Mouse (Mus musculus): ENCODE data around the gene Has1.

The Has1 gene

GRCm38 (mm10) chr17:17855064-17855838 is at the start of gene Has1:
Gene Has1 (minus strand): TSS chr17:17855205.
- DNase-seq (ENCODE audit: extremely low read depth, low read depth, low spot score), result no peak

GRCm38 (mm10) chr17:17900768-17901167 is 45.8 kb upstream of the Has1 start:
- DNase-seq (ENCODE audit: extremely low read depth, low read depth, low spot score), result no peak

GRCm38 (mm10) chr17:17899268-17899667 is 44.3 kb upstream of the Has1 start:
- no peak for DNase-seq (ENCODE audit: extremely low read depth, low read depth, low spot score)

GRCm38 (mm10) chr17:17896039-17896438 is 41.0 kb upstream of the Has1 start:
- peak; percentile 1 for DNase-seq (ENCODE audit: extremely low read depth, low read depth, low spot score)

GRCm38 (mm10) chr17:17889732-17890425 is 34.9 kb upstream of the Has1 start:
- no peak for DNase-seq (ENCODE audit: extremely low read depth, low read depth, low spot score)

GRCm38 (mm10) chr17:17887774-17888248 is 32.8 kb upstream of the Has1 start, which contains the start of the genes Fpr2 and Fpr3:
Gene Fpr2 (plus strand): TSS chr17:17887824.
Gene Fpr3 (plus strand): TSS chr17:17887852.
- DNase-seq (ENCODE audit: extremely low read depth, low read depth, low spot score), result no peak

- no peak for DNase-seq (ENCODE audit: extremely low read depth, low read depth, low spot score)
These were observed 28.8 kb upstream of the Has1 start, which contains the start of gene Fpr1 for GRCm38 (mm10) chr17:17883840-17884239. Gene Fpr1 (minus strand): TSS chr17:17883940.

- DNase-seq (ENCODE audit: extremely low read depth, low read depth, low spot score), result no peak
These were observed 27.7 kb upstream of the Has1 start for GRCm38 (mm10) chr17:17882672-17883071.

GRCm38 (mm10) chr17:17879347-17879746 is 24.3 kb upstream of the Has1 start:
- DNase-seq (ENCODE audit: extremely low read depth, low read depth, low spot score), result no peak

- no peak for DNase-seq (ENCODE audit: extremely low read depth, low read depth, low spot score)
These were observed 16.7 kb upstream of the Has1 start for GRCm38 (mm10) chr17:17871697-17872096.

- no peak for DNase-seq (ENCODE audit: extremely low read depth, low read depth, low spot score)
These were observed 16.0 kb upstream of the Has1 start for GRCm38 (mm10) chr17:17870892-17871550.

- no peak for DNase-seq (ENCODE audit: extremely low read depth, low read depth, low spot score)
These were observed 11.9 kb upstream of the Has1 start for GRCm38 (mm10) chr17:17866801-17867469.

- no peak for DNase-seq (ENCODE audit: extremely low read depth, low read depth, low spot score)
These were observed 10.2 kb upstream of the Has1 start for GRCm38 (mm10) chr17:17865168-17865567.

- DNase-seq (ENCODE audit: extremely low read depth, low read depth, low spot score), result no peak
These were observed 7.4 kb upstream of the Has1 start for GRCm38 (mm10) chr17:17862360-17862759.

- DNase-seq (ENCODE audit: extremely low read depth, low read depth, low spot score), result no peak
These were observed 5.1 kb upstream of the Has1 start for GRCm38 (mm10) chr17:17860110-17860509.

GRCm38 (mm10) chr17:17857446-17857845 is 2.4 kb upstream of the Has1 start:
- no peak for DNase-seq (ENCODE audit: extremely low read depth, low read depth, low spot score)

- DNase-seq (ENCODE audit: extremely low read depth, low read depth, low spot score), result no peak
These were observed 1.6 kb upstream of the Has1 start for GRCm38 (mm10) chr17:17856612-17857011.

- DNase-seq (ENCODE audit: extremely low read depth, low read depth, low spot score), result no peak
These were observed 4.9 kb downstream of the Has1 start for GRCm38 (mm10) chr17:17849906-17850712.

GRCm38 (mm10) chr17:17848988-17849387 is 6.0 kb downstream of the Has1 start:
- DNase-seq (ENCODE audit: extremely low read depth, low read depth, low spot score), result no peak

Data from fat pad, adult 2 months (tissue).